7 mouse cellular contexts compared by ENCODE assay signal in the genomic region with DNA sequence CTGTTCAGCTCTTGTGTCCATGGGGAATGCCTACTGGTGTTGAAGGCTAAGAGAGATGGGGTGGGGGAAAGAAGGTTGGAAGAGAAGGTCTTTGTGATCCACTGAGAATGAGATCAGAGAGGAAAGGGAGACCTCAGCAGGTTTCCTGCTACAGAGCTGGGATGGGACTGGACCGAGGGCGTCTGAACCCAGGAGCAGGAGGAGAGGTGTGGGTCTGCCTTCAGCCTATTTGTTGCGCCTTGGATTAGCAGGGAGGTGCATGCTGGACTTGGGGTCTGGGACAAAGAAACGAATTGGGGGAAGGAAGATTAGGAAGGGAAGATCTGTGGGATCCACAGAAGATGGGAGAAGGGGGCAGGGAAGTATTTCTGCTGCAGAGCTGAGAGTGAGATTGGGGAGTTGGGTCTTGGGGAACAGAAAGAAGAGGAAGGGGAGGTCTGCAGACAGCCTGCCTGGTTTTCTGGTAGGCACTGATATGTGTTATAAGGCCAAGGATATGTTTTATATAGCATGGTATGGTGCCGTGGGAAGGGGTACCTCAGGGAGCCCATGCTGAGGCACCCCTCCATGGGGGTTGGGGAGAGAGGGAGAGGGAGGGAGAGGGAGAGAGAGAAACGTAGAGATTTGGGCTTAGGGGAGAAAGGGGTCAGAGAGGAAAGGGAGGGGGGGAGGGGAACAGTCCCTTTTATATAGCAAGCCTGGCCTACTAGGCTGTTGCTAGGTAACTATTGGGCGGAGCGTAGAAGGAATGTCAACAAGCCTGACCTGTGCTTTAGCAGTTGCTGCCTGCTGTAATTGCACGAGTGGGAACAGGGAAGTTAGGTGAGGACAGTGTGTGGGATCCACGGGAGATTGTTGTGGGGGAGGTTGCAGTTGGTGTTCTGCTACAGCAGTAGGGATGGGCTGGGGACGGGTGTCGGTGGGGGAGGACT. TPM values are rescaled to one million over a fixed set of nuclear protein-coding genes. Genes with fewer than 3 reads are reported as not detected.
DNase-seq lines count a peak whose midpoint lies in the region; ATAC-seq and TF ChIP-seq lines count a peak whose summit lies in the region.

No protein-coding gene starts in this region.

- H3K27ac ChIP-seq in forebrain, embryonic 15.5 days (replicated peaks), result no peak overlapping the region
- H3K27ac ChIP-seq in stomach, postnatal 0 days (replicated peaks), result no peak overlapping the region
- H3K27ac ChIP-seq in layer of hippocampus, adult 2 months, result no peak overlapping the region

- no peak overlapping the region for H3K9ac ChIP-seq in forebrain, embryonic 15.5 days (replicated peaks)
- H3K9ac ChIP-seq in stomach, postnatal 0 days (ENCODE audit: low read length), result no peak overlapping the region

- H3K4me3 ChIP-seq in megakaryocyte, embryonic 14.5 days (replicated peaks), result peak overlapping the region; percentile 60
- no peak overlapping the region for H3K4me3 ChIP-seq in forebrain, embryonic 15.5 days
- no peak overlapping the region for H3K4me3 ChIP-seq in stomach, postnatal 0 days (ENCODE audit: low read depth, low read length)
- no peak overlapping the region for H3K4me3 ChIP-seq in layer of hippocampus, adult 2 months

- no peak for ATAC-seq in megakaryocyte, adult 5-6 weeks (ENCODE audit: poor library complexity, severe bottlenecking)
- peak; percentile 75 for ATAC-seq in forebrain, embryonic 15.5 days (replicated peaks)
- ATAC-seq in stomach, postnatal 0 days (ENCODE audit: low FRiP score, low TSS enrichment), result peak; percentile 88

- TF ChIP-seq CTCF in stomach, postnatal 0 days (IDR thresholded peaks at IDR 0.05; ENCODE audit: low read depth), result no peak
- no peak for TF ChIP-seq CTCF in layer of hippocampus, adult 2 months (conservative IDR thresholded peaks at IDR 0.05)

- H3K4me2 ChIP-seq in forebrain, embryonic 15.5 days (replicated peaks), result no peak overlapping the region
- peak overlapping the region; percentile 19; the same call in 1 of the 2 replicates for H3K4me2 ChIP-seq in stomach, postnatal 0 days (replicated peaks; ENCODE audit: low read depth)

- no peaks in the 10 kb centered on the region for H3K27me3 ChIP-seq in megakaryocyte, embryonic 14.5 days (replicated peaks)
- H3K27me3 ChIP-seq in forebrain, embryonic 15.5 days, result no peaks in the 10 kb centered on the region
- no peaks in the 10 kb centered on the region for H3K27me3 ChIP-seq in stomach, postnatal 0 days (ENCODE audit: control insufficient read depth, insufficient read depth, low read length)

- no peak for TF ChIP-seq EP300 in stomach, postnatal 0 days (optimal IDR thresholded peaks at IDR 0.05)

- no peaks in the 10 kb centered on the region for H3K36me3 ChIP-seq in megakaryocyte, embryonic 14.5 days (replicated peaks; ENCODE audit: low read length)
- H3K36me3 ChIP-seq in forebrain, embryonic 15.5 days, result no peaks in the 10 kb centered on the region
- H3K36me3 ChIP-seq in stomach, postnatal 0 days (ENCODE audit: control insufficient read depth, insufficient read depth, low read length), result no peaks in the 10 kb centered on the region

- H3K9me3 ChIP-seq in megakaryocyte, embryonic 14.5 days, result peaks cover 4% of the 10 kb centered on the region; the same call in 1 of the 2 replicates
- no peaks in the 10 kb centered on the region for H3K9me3 ChIP-seq in forebrain, embryonic 15.5 days
- H3K9me3 ChIP-seq in stomach, postnatal 0 days (ENCODE audit: control insufficient read depth, low read length), result no peaks in the 10 kb centered on the region

- WGBS in forebrain, embryonic 15.5 days, result 20% methylated on average over 12 of the region's 12 CpGs
- 32% methylated on average over 12 of the region's 12 CpGs for WGBS in stomach, postnatal 0 days

- DNase-seq in lung, postnatal 10 days, result peak; percentile 20
- peak; percentile 66 for DNase-seq in stomach, postnatal 0 days (ENCODE audit: low spot score)
- no peak for DNase-seq in layer of hippocampus, adult 2 months (ENCODE audit: low spot score in 2 of 2)
- DNase-seq in layer of hippocampus, postnatal 14 days (ENCODE audit: low spot score in 2 of 2), result no peak

- 0 out of 2 replicates have a peak, but pooled peaks cover 3% of the 10 kb centered on the region for H3K4me1 ChIP-seq in megakaryocyte, embryonic 14.5 days
- peaks cover 7% of the 10 kb centered on the region; the same call in 1 of the 2 replicates for H3K4me1 ChIP-seq in forebrain, embryonic 15.5 days
- no peaks in the 10 kb centered on the region for H3K4me1 ChIP-seq in stomach, postnatal 0 days (replicated peaks; ENCODE audit: control insufficient read depth, insufficient read depth)

RNA-seq across cellular contexts. Expression of a gene that starts 38.3 kb away (rescaled TPM):
- polyA plus RNA-seq in megakaryocyte, embryonic 14.5 days (2012; ENCODE audit: insufficient read depth, low replicate concordance), result 1.5 and 3.2 TPM in 2 replicates
- total RNA-seq in megakaryocyte, adult 5-6 weeks (2015), result 74.5 and 74.8 TPM in 2 replicates
- 52.2 and 66.5 TPM in 2 replicates for total RNA-seq in megakaryocyte, adult 5-6 weeks (2017)
- 35.5 and 36.3 TPM in 2 replicates for polyA plus RNA-seq in forebrain, embryonic 15.5 days (2015; fragmentation: Nextera tagmentation; extraction: Ambion mirVana)
- 6.4 and 6.5 TPM in 2 replicates for polyA plus RNA-seq in stomach, postnatal 0 days (2015; fragmentation: Nextera tagmentation; extraction: Ambion mirVana)
- total RNA-seq in layer of hippocampus, adult 2 months (2021), result 100 to 1,000 TPM; 215 to 246 TPM
- total RNA-seq in layer of hippocampus, postnatal 14 days (2021), result 100 to 1,000 TPM; 228 to 239 TPM

Comparison
In these comparisons a context has a peak if more than half of its experiments do, and no peak if none do; other contexts are left out.
1. DNase-seq: peak in lung, postnatal 10 days (single experiment) and stomach, postnatal 0 days (single experiment); none in layer of hippocampus, adult 2 months (0 of 2) and layer of hippocampus, postnatal 14 days (0 of 2).